ENCODE assay signal across 8 mouse cellular contexts in genomic region chr4:62780409-62780808, GRCm38 (mm10).
DNase-seq lines count a peak whose midpoint lies in the region; ATAC-seq and TF ChIP-seq lines count a peak whose summit lies in the region.

No protein-coding gene starts in this region.

- no peaks in the 10 kb centered on the region for H3K9me3 ChIP-seq in ES-Bruce4 (replicated peaks; ENCODE audit: control insufficient read depth, insufficient read depth, low read length, poor library complexity, severe bottlenecking)
- no peaks in the 10 kb centered on the region for H3K9me3 ChIP-seq in forebrain, embryonic 15.5 days
- no peaks in the 10 kb centered on the region for H3K9me3 ChIP-seq in liver, postnatal 0 days (ENCODE audit: low read length)
- H3K9me3 ChIP-seq in neural tube, embryonic 14.5 days (ENCODE audit: control insufficient read depth, low read length), result no peaks in the 10 kb centered on the region

- H3K27me3 ChIP-seq in ES-Bruce4 (ENCODE audit: control insufficient read depth, insufficient read depth, low read length, poor library complexity, severe bottlenecking), result no peaks in the 10 kb centered on the region
- 0 out of 2 replicates have a peak, but pooled peaks cover 3% of the 10 kb centered on the region for H3K27me3 ChIP-seq in forebrain, embryonic 15.5 days
- H3K27me3 ChIP-seq in liver, postnatal 0 days (ENCODE audit: insufficient read depth, low read length), result 0 out of 2 replicates have a peak, but pooled peaks cover 3% of the 10 kb centered on the region
- H3K27me3 ChIP-seq in neural tube, embryonic 14.5 days (ENCODE audit: control insufficient read depth, insufficient read depth, low read length), result no peaks in the 10 kb centered on the region
- H3K27me3 ChIP-seq in testis, adult 2 months (ENCODE audit: control insufficient read depth, insufficient read depth, low read length), result no peaks in the 10 kb centered on the region

- no peak for TF ChIP-seq POLR2A in ES-Bruce4 (IDR thresholded peaks at IDR 0.05; ENCODE audit: insufficient read depth, low read length)
- TF ChIP-seq POLR2A in testis, adult 2 months (IDR thresholded peaks at IDR 0.05; ENCODE audit: control insufficient read depth, low read depth, low read length), result no peak

- TF ChIP-seq CTCF in ES-Bruce4 (IDR thresholded peaks at IDR 0.05; ENCODE audit: low read depth, low read length), result peak; percentile 93
- TF ChIP-seq CTCF in liver, postnatal 0 days (IDR thresholded peaks at IDR 0.05; ENCODE audit: low read depth), result peak; percentile 86
- TF ChIP-seq CTCF in testis, adult 2 months (IDR thresholded peaks at IDR 0.05; ENCODE audit: control insufficient read depth, insufficient read depth, insufficient replicate concordance, low read depth, low read length), result peak; percentile 84

- H3K4me2 ChIP-seq in forebrain, embryonic 15.5 days (replicated peaks), result peak overlapping the region; percentile 60
- peak overlapping the region; percentile 66 for H3K4me2 ChIP-seq in liver, postnatal 0 days (ENCODE audit: low read depth, low read length)
- H3K4me2 ChIP-seq in neural tube, embryonic 14.5 days (ENCODE audit: low read depth, low read length), result peak overlapping the region; percentile 46

- no peaks in the 10 kb centered on the region for H3K4me1 ChIP-seq in ES-Bruce4 (ENCODE audit: control insufficient read depth, insufficient read depth, low read length)
- H3K4me1 ChIP-seq in forebrain, embryonic 15.5 days, result peaks cover 9% of the 10 kb centered on the region; the same call in 1 of the 2 replicates
- H3K4me1 ChIP-seq in liver, postnatal 0 days (ENCODE audit: insufficient read depth), result no peaks in the 10 kb centered on the region
- H3K4me1 ChIP-seq in neural tube, embryonic 14.5 days (ENCODE audit: control insufficient read depth, insufficient read depth, low read length), result 0 out of 2 replicates have a peak, but pooled peaks cover 5% of the 10 kb centered on the region
- no peaks in the 10 kb centered on the region; the same call in 1 of the 2 replicates for H3K4me1 ChIP-seq in testis, adult 2 months (ENCODE audit: control insufficient read depth, insufficient read depth, low read length)

- DNase-seq in c-Kit-positive CD71-positive TER-119-positive erythroid progenitor cells, embryonic 14.5 days (ENCODE audit: low spot score), result peak; percentile 53
- DNase-seq in heart, postnatal 25 days (ENCODE audit: low spot score), result peak; percentile 57
- DNase-seq in layer of hippocampus, adult 11-12 months (ENCODE audit: low spot score), result peak; percentile 93
- DNase-seq in liver, postnatal 0 days, result peak; percentile 87

- H3K36me3 ChIP-seq in ES-Bruce4 (ENCODE audit: control insufficient read depth, insufficient read depth, low read length, poor library complexity, severe bottlenecking), result no peaks in the 10 kb centered on the region
- H3K36me3 ChIP-seq in forebrain, embryonic 15.5 days, result no peaks in the 10 kb centered on the region
- H3K36me3 ChIP-seq in liver, postnatal 0 days (replicated peaks; ENCODE audit: insufficient read depth, low read length), result no peaks in the 10 kb centered on the region
- H3K36me3 ChIP-seq in neural tube, embryonic 14.5 days (ENCODE audit: control insufficient read depth, insufficient read depth, low read length), result no peaks in the 10 kb centered on the region
- H3K36me3 ChIP-seq in testis, adult 2 months (ENCODE audit: control insufficient read depth, insufficient read depth, low read length), result no peaks in the 10 kb centered on the region

- peak overlapping the region; percentile 70 for H3K4me3 ChIP-seq in ES-Bruce4 (ENCODE audit: low read depth, low read length)
- H3K4me3 ChIP-seq in forebrain, embryonic 15.5 days, result peak overlapping the region; percentile 42
- peak overlapping the region; percentile 33 for H3K4me3 ChIP-seq in liver, postnatal 0 days (ENCODE audit: low read depth, low read length)
- H3K4me3 ChIP-seq in neural tube, embryonic 14.5 days (ENCODE audit: low read depth, low read length), result peak overlapping the region; percentile 27
- peak overlapping the region; percentile 63 for H3K4me3 ChIP-seq in testis, adult 2 months (ENCODE audit: control insufficient read depth, low read depth, low read length)

- WGBS in forebrain, embryonic 15.5 days, result 2% methylated on average over 15 of the region's 15 CpGs
- 2% methylated on average over 15 of the region's 15 CpGs for WGBS in liver, postnatal 0 days (ENCODE audit: insufficient replicate concordance)
- 2% methylated on average over 15 of the region's 15 CpGs for WGBS in neural tube, embryonic 14.5 days

- no peak for TF ChIP-seq EP300 in ES-Bruce4 (IDR thresholded peaks at IDR 0.05; ENCODE audit: insufficient read depth, low read depth, low read length)
- TF ChIP-seq EP300 in liver, postnatal 0 days (IDR thresholded peaks at IDR 0.05; ENCODE audit: low read depth), result no peak

- intact Hi-C loops in heart, postnatal 25 days (cut with DNase I), result loop anchor here (1.0 to 10.0 kb wide), 3 partner anchors 102 to 339 kb away; partner anchors contain the start of gene Zfp618

- ATAC-seq in forebrain, embryonic 15.5 days (replicated peaks), result peak; percentile 94
- peak; percentile 70 for ATAC-seq in liver, postnatal 0 days
- ATAC-seq in neural tube, embryonic 14.5 days (ENCODE audit: low read depth), result peak; percentile 90

- H3K9ac ChIP-seq in ES-Bruce4 (ENCODE audit: low read depth, poor library complexity, severe bottlenecking), result no peak overlapping the region
- no peak overlapping the region for H3K9ac ChIP-seq in forebrain, embryonic 15.5 days (replicated peaks)
- H3K9ac ChIP-seq in liver, postnatal 0 days (replicated peaks), result no peak overlapping the region; the same call in 1 of the 2 replicates
- peak overlapping the region; percentile 17 for H3K9ac ChIP-seq in neural tube, embryonic 14.5 days (replicated peaks; ENCODE audit: low read depth, low read length)

- no peak overlapping the region for H3K27ac ChIP-seq in ES-Bruce4 (ENCODE audit: insufficient read depth, low read length)
- no peak overlapping the region for H3K27ac ChIP-seq in forebrain, embryonic 15.5 days (replicated peaks)
- H3K27ac ChIP-seq in liver, postnatal 0 days (ENCODE audit: low read depth), result no peak overlapping the region
- peak overlapping the region; percentile 52; the same call in 1 of the 2 replicates for H3K27ac ChIP-seq in neural tube, embryonic 14.5 days (ENCODE audit: low read depth, low read length)
- H3K27ac ChIP-seq in testis, adult 2 months (ENCODE audit: control insufficient read depth, insufficient read depth, low read depth, low read length), result no peak overlapping the region
